ENCODE assay signal across 18 mouse cellular contexts in the genomic region with DNA sequence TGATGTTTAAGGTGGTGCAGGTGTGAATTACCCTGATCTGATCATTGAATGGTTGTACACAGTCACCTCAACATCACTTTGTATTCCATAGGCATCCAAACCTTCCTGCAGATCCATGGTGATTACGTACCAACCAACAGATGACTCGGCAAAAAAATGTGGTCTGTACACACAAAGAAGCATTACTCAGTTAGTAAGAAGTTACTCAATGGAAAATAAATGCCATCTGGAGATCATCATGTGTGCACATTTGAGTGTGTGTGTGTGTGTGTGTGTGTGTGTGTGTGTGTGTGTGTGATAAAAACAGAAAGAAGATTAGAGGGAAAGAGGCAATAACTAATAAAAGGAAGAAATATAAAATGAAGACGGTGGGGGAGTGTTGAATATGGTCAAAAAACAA.
DNase-seq lines count a peak whose midpoint lies in the region; TF ChIP-seq lines count a peak whose summit lies in the region.
"Had no signal": no experiment of that assay in that cellular context is flagged by ENCODE, and none has a peak within 500 bp of the region (broad histone marks: within the 10 kb centered on the region; RNA-seq: fewer than 3 reads in every experiment).

No protein-coding gene starts in this region.

- H3K9ac ChIP-seq in MEL (ENCODE audit: control insufficient read depth, low read depth, low read length, poor library complexity, severe bottlenecking) = no peak overlapping the region

- H3K4me3 ChIP-seq in MEL (ENCODE audit: control insufficient read depth in 1 of 2, insufficient read depth in 1 of 2, low read depth in 2 of 2, low read length in 2 of 2) = no peak overlapping the region

- DNase-seq in 416B (ENCODE audit: low read depth) (peak; percentile 10), MEL (ENCODE audit: low read depth, low spot score) (peak; percentile 63)
- DNase-seq in kidney, postnatal 4 days = no peak
- DNase-seq in embryo, embryonic 10.5 days (ENCODE audit: low spot score) = no peak
- DNase-seq: adrenal gland, adult 2 months; adrenal gland, adult 8-10 months; adrenal gland, postnatal 10 days; adrenal gland, postnatal 14 days; adrenal gland, postnatal 25 days; adrenal gland, postnatal 36 days; B cell, adult 2 months; cerebellum, adult 11 months; cerebellum, adult 11-12 months; cerebellum, adult 18-20 months; cerebellum, adult 2 months; cerebellum, adult 8-10 months had no signal

- H3K36me3 ChIP-seq in MEL (ENCODE audit: control insufficient read depth in 1 of 2, insufficient read depth in 2 of 2, low read length in 2 of 2) = peaks cover 0 to 42% of the 10 kb centered on the region in 2 experiments; a peak in 2 of 4 replicates
- H3K36me3 ChIP-seq: G1E had no signal

- peak overlapping the region; percentile 86 for H3K27ac ChIP-seq in MEL (ENCODE audit: control insufficient read depth, low read depth, low read length)

- TF ChIP-seq RAD21 in MEL (IDR thresholded peaks at IDR 0.05; ENCODE audit: low read depth, low read length) = no peak

- no peaks in the 10 kb centered on the region for H3K79me2 ChIP-seq in MEL (ENCODE audit: control insufficient read depth, insufficient read depth, low read length, poor library complexity)

- peak; percentile 19 to 75; a peak in 3 of 4 replicates for TF ChIP-seq EP300 in MEL (IDR thresholded peaks at IDR 0.05; ENCODE audit: low read depth in 1 of 2, low read length in 2 of 2)

- no peak for TF ChIP-seq POLR2A in MEL (IDR thresholded peaks at IDR 0.05; ENCODE audit: control insufficient read depth in 1 of 2, insufficient read depth in 1 of 2, low read depth in 1 of 2, low read length in 2 of 2, poor library complexity in 1 of 2)

- H3K4me1 ChIP-seq in MEL (ENCODE audit: control insufficient read depth in 1 of 2, insufficient read depth in 2 of 2, low read length in 2 of 2) = peaks cover 11 to 44% of the 10 kb centered on the region in 2 experiments

- no peaks in the 10 kb centered on the region for H3K9me3 ChIP-seq in MEL (replicated peaks; ENCODE audit: insufficient read depth, low read length)

- no peak for TF ChIP-seq CTCF in MEL (IDR thresholded peaks at IDR 0.05 in 2 of 3, conservative IDR thresholded peaks at IDR 0.05 in 1 of 3; ENCODE audit: control insufficient read depth in 1 of 3, insufficient read depth in 1 of 3, low read depth in 2 of 3, low read length in 3 of 3, poor library complexity in 1 of 3, severe bottlenecking in 1 of 3)

- no peaks in the 10 kb centered on the region for H3K27me3 ChIP-seq in MEL (ENCODE audit: control insufficient read depth in 1 of 2, insufficient read depth in 2 of 2, low read length in 2 of 2)
- H3K27me3 ChIP-seq: CH12.LX had no signal

TF ChIP-seq in MEL, 35 proteins besides CTCF, POLR2A, EP300 and RAD21:
- TF ChIP-seq GATA1 (IDR thresholded peaks at IDR 0.05; ENCODE audit: low read depth, low read length) (no peak), MXI1 (IDR thresholded peaks at IDR 0.05; ENCODE audit: low read depth, low read length) (no peak), NRF1 (IDR thresholded peaks at IDR 0.05; ENCODE audit: insufficient read depth, low read depth, low read length, poor library complexity, severe bottlenecking) (no peak), MAZ (IDR thresholded peaks at IDR 0.05; ENCODE audit: low read depth, low read length) (no peak), SIN3A (IDR thresholded peaks at IDR 0.05; ENCODE audit: low read length) (no peak), ZKSCAN1 (IDR thresholded peaks at IDR 0.05; ENCODE audit: low read depth, low read length) (no peak), ETS1 (IDR thresholded peaks at IDR 0.05; ENCODE audit: low read depth, low read length) (peak; percentile 91), GABPA (IDR thresholded peaks at IDR 0.05; ENCODE audit: low read depth, low read length) (no peak; the same call in 1 of the 2 replicates), MEF2A (IDR thresholded peaks at IDR 0.05; ENCODE audit: extremely low read depth, insufficient replicate concordance, low read depth, low read length, poor library complexity, severe bottlenecking) (no peak), ZNF384 (IDR thresholded peaks at IDR 0.05; ENCODE audit: low read depth, low read length) (no peak), CHD2 (IDR thresholded peaks at IDR 0.05; ENCODE audit: low read length) (no peak), USF2 (IDR thresholded peaks at IDR 0.05; ENCODE audit: borderline replicate concordance in 1 of 2, insufficient read depth in 1 of 2, low read depth in 1 of 2, low read length in 2 of 2) (no peak), HCFC1 (IDR thresholded peaks at IDR 0.05; ENCODE audit: low read depth, low read length) (no peak), CHD1 (IDR thresholded peaks at IDR 0.05; ENCODE audit: low read depth, low read length) (no peak), TCF12 (IDR thresholded peaks at IDR 0.05; ENCODE audit: low read depth, low read length) (peak; percentile 88), MYC (IDR thresholded peaks at IDR 0.05; ENCODE audit: low read depth, low read length) (no peak), MAFK (IDR thresholded peaks at IDR 0.05; ENCODE audit: borderline replicate concordance, low read depth, low read length) (peak; percentile 9; the same call in 1 of the 2 replicates)

Comparison
In these comparisons a context has a peak if more than half of its experiments do, and no peak if none do; other contexts are left out.
1. DNase-seq: peak in 416B (single experiment) and MEL (single experiment); none in kidney, postnatal 4 days (0 of 2) and embryo, embryonic 10.5 days (single experiment).